Mouse (Mus musculus): ENCODE data around the gene Pknox1. TPM values are rescaled to one million over a fixed set of nuclear protein-coding genes. Genes with fewer than 3 reads are reported as not detected.

Gene Pknox1
- polyA plus RNA-seq, 1 experiment, result 73.6 TPM

DNA sequence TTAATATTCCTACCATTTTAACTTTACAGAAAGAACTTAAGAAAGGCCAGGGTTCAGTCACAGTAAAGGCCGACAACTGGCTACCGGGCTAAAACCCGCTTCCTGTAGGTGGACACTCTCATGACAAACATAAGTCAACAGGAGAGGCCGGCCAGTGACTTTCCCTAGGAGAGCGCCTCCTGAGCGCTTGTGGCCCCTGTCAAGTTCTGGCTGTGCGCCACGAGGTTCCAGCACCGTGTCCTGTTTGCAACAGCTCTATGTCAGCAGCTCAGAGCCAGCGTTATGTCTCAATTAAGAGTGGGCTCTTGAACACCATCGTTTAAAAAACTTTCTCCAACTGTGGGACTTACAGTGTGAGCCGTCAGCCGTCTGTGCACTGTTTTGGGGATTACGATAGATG is 87.6 kb downstream of the Pknox1 start:
- H3K4me3 ChIP-seq (ENCODE audit: control insufficient read depth, insufficient read depth, low read length), result no peak overlapping the region
- peaks cover 73% of the 10 kb centered on the region for H3K36me3 ChIP-seq (ENCODE audit: control insufficient read depth, insufficient read depth, low read length)
- no peaks in the 10 kb centered on the region for H3K27me3 ChIP-seq (ENCODE audit: control insufficient read depth, insufficient read depth, low read length)
- no peak overlapping the region for H3K27ac ChIP-seq (ENCODE audit: control insufficient read depth, insufficient read depth, low read length)
- DNase-seq, result no peak
- peaks cover 34% of the 10 kb centered on the region for H3K4me1 ChIP-seq (replicated peaks; ENCODE audit: control insufficient read depth, insufficient read depth, low read length)
- TF ChIP-seq POLR2A (IDR thresholded peaks at IDR 0.05; ENCODE audit: control insufficient read depth, extremely low read depth, insufficient read depth, low read length, poor library complexity) (no peak), CTCF (IDR thresholded peaks at IDR 0.05; ENCODE audit: borderline replicate concordance, control insufficient read depth, extremely low read depth, insufficient read depth, low read length, poor library complexity) (no peak)
- WGBS, result 95% methylated on average over 14 of the region's 14 CpGs

- Histone ChIP-seq H3K4me3 (ENCODE audit: control insufficient read depth, insufficient read depth, low read length) (no peak overlapping the region), H3K27me3 (ENCODE audit: control insufficient read depth, insufficient read depth, low read length) (no peaks in the 10 kb centered on the region), H3K36me3 (ENCODE audit: control insufficient read depth, insufficient read depth, low read length) (peaks cover 63% of the 10 kb centered on the region), H3K27ac (ENCODE audit: control insufficient read depth, insufficient read depth, low read length) (peak overlapping the region; percentile 72), H3K4me1 (replicated peaks; ENCODE audit: control insufficient read depth, insufficient read depth, low read length) (peaks cover 37% of the 10 kb centered on the region)
- peak; percentile 50 for DNase-seq
- TF ChIP-seq POLR2A (IDR thresholded peaks at IDR 0.05; ENCODE audit: control insufficient read depth, extremely low read depth, insufficient read depth, low read length, poor library complexity) (no peak), CTCF (IDR thresholded peaks at IDR 0.05; ENCODE audit: borderline replicate concordance, control insufficient read depth, extremely low read depth, insufficient read depth, low read length, poor library complexity) (no peak)
- WGBS, result 33% methylated on average over 6 of the region's 6 CpGs
Observed at GRCm38 (mm10) chr17:31653277-31653676, 88.7 kb downstream of the Pknox1 start.

DNA sequence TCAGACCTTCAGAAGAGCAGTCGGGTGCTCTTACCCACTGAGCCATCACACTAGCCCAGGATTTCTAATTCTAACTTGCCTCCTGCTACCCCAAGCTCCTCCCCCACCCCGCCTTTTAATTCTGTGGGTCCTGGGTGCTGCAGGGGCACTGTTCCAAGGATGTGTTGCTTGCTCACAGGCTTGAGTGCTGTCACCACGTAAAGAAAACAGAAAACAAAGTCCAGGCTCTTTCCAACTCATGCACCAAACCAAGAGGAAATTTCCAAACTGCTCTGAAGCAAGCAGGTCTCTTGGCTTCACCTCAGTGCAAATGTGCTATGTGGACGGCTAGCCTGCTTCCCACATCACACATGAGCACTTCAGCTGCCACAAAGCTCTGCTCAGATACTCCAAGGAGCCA is 90.8 kb downstream of the Pknox1 start:
- no peak overlapping the region for H3K4me3 ChIP-seq (ENCODE audit: control insufficient read depth, insufficient read depth, low read length)
- H3K4me1 ChIP-seq (replicated peaks; ENCODE audit: control insufficient read depth, insufficient read depth, low read length), result peaks cover 30% of the 10 kb centered on the region
- no peaks in the 10 kb centered on the region for H3K27me3 ChIP-seq (ENCODE audit: control insufficient read depth, insufficient read depth, low read length)
- TF ChIP-seq POLR2A (IDR thresholded peaks at IDR 0.05; ENCODE audit: control insufficient read depth, extremely low read depth, insufficient read depth, low read length, poor library complexity) (no peak), CTCF (IDR thresholded peaks at IDR 0.05; ENCODE audit: borderline replicate concordance, control insufficient read depth, extremely low read depth, insufficient read depth, low read length, poor library complexity) (no peak)
- peaks cover 45% of the 10 kb centered on the region for H3K36me3 ChIP-seq (ENCODE audit: control insufficient read depth, insufficient read depth, low read length)
- WGBS, result 63% methylated on average over 4 of the region's 4 CpGs
- DNase-seq, result no peak
- no peak overlapping the region for H3K27ac ChIP-seq (ENCODE audit: control insufficient read depth, insufficient read depth, low read length)

- H3K27me3 ChIP-seq (ENCODE audit: control insufficient read depth, insufficient read depth, low read length), result no peaks in the 10 kb centered on the region
- DNase-seq, result no peak
- H3K4me1 ChIP-seq (replicated peaks; ENCODE audit: control insufficient read depth, insufficient read depth, low read length), result peaks cover 24% of the 10 kb centered on the region
- H3K4me3 ChIP-seq (ENCODE audit: control insufficient read depth, insufficient read depth, low read length), result no peak overlapping the region
- 87% methylated on average over 5 of the region's 5 CpGs for WGBS
- H3K36me3 ChIP-seq (ENCODE audit: control insufficient read depth, insufficient read depth, low read length), result peaks cover 32% of the 10 kb centered on the region
- no peak for TF ChIP-seq CTCF (IDR thresholded peaks at IDR 0.05; ENCODE audit: borderline replicate concordance, control insufficient read depth, extremely low read depth, insufficient read depth, low read length, poor library complexity)
- TF ChIP-seq POLR2A (IDR thresholded peaks at IDR 0.05; ENCODE audit: control insufficient read depth, extremely low read depth, insufficient read depth, low read length, poor library complexity), result no peak
- no peak overlapping the region for H3K27ac ChIP-seq (ENCODE audit: control insufficient read depth, insufficient read depth, low read length)
Observed at GRCm38 (mm10) chr17:31656682-31657081, 92.1 kb downstream of the Pknox1 start.

Other genes starting within 250 kb of the Pknox1 start
- 4.6 and 4.9 TPM in 2 replicates for gene Pde9a, start 178.5 kb upstream of the Pknox1 start, polyA plus RNA-seq (2012; rRNA removed)
- 36.5 and 39.1 TPM in 2 replicates for gene Wdr4, start 44.8 kb upstream of the Pknox1 start, polyA plus RNA-seq (2012; rRNA removed)
- 122 and 128 TPM in 2 replicates for gene Ndufv3, start 44.6 kb upstream of the Pknox1 start, polyA plus RNA-seq (2012; rRNA removed)
- gene Cbs, start 72.5 kb downstream of the Pknox1 start, polyA plus RNA-seq (2012; rRNA removed), result 1.4 and 1.6 TPM in 2 replicates
- 102 and 114 TPM in 2 replicates for gene U2af1, start 94.2 kb downstream of the Pknox1 start, polyA plus RNA-seq (2012; rRNA removed)
- gene Cryaa, start 113.1 kb downstream of the Pknox1 start, polyA plus RNA-seq (2012; rRNA removed), result 2.2 and 4.9 TPM in 2 replicates

Measured in thymus, adult 2 months (tissue).